Mouse (Mus musculus): ENCODE results near the gene Ppa2.

- TF ChIP-seq CTCF (IDR thresholded peaks at IDR 0.05; ENCODE audit: insufficient read depth, low read depth, low read length): peak; percentile 84; the same call in 1 of the 2 replicates
- peak; percentile 31; the same call in 1 of the 2 replicates for TF ChIP-seq POLR2A (IDR thresholded peaks at IDR 0.05; ENCODE audit: insufficient read depth, low read depth, low read length)
These were observed at the start of gene Ppa2 for GRCm38 (mm10) chr3:133309954-133310808.
